Mouse (Mus musculus) hindbrain, postnatal 0 days (tissue): ENCODE results near the gene Slc26a1. TPM values are rescaled to one million over a fixed set of nuclear protein-coding genes. Genes with fewer than 3 reads are reported as not detected.

Experiments
- ATAC-seq: fragments of 200-750 bp; cut with Nextera tagmentation; 2 replicates; pipeline ENCODE4 v1.8.0; 2017; ENCODE audit warnings: mild to moderate bottlenecking, moderate TSS enrichment, moderate library complexity
- DNase-seq: peaks from one replicate; pipeline ENCODE4 v3.0.0-alpha.2; 2015; ENCODE audit warnings: low spot score
- H3K27ac ChIP-seq: fragments of 300-500 bp; sonication (generic); 2 replicates; pipeline ENCODE4 v1.5.1; 2014; ENCODE audit warnings: mild to moderate bottlenecking
- H3K27me3 ChIP-seq: fragments of 300-500 bp; sonication (generic); 2 replicates; pipeline ENCODE4 v1.6.1; 2014; ENCODE audit warnings: low read length, mixed read lengths; ENCODE audit not compliant: insufficient read depth
- H3K36me3 ChIP-seq: fragments of 300-500 bp; sonication (generic); 2 replicates; pipeline ENCODE4 v1.6.1; 2014; ENCODE audit warnings: low read length, mixed read lengths; ENCODE audit not compliant: insufficient read depth
- H3K4me1 ChIP-seq: fragments of 300-500 bp; sonication (generic); 2 replicates; pipeline ENCODE4 v1.6.1; 2014; ENCODE audit warnings: antibody characterized with exemption, low read length, mixed read lengths; ENCODE audit not compliant: insufficient read depth
- H3K4me2 ChIP-seq: fragments of 300-500 bp; sonication (generic); 2 replicates; pipeline ENCODE4 v1.6.1; 2014; ENCODE audit warnings: low read depth, mild to moderate bottlenecking, low read length, moderate library complexity, mixed read lengths
- H3K4me3 ChIP-seq: fragments of 300-500 bp; sonication (generic); 2 replicates; pipeline ENCODE4 v1.5.1; 2014; ENCODE audit warnings: low read length
- H3K9ac ChIP-seq: fragments of 300-500 bp; sonication (generic); replicated peaks from 2 replicates; pipeline ENCODE4 v1.6.1; 2014; ENCODE audit warnings: mild to moderate bottlenecking, low read length, moderate library complexity, mixed read lengths
- H3K9me3 ChIP-seq: fragments of 300-500 bp; sonication (generic); 2 replicates; pipeline ENCODE4 v1.6.1; 2016; ENCODE audit warnings: low read length, mixed read lengths
- CTCF ChIP-seq: IDR thresholded peaks from 2 replicates; pipeline ENCODE4 v1.5.1; 2016; ENCODE audit warnings: antibody characterized with exemption, control low read depth, low read depth
- WGBS: fragments of 180-500 bp; shearing (Covaris S2); extraction: QIAGEN DNeasy Blood & Tissue Kit; methylation state at CpG from one replicate; pipeline ENCODE4 v1.1.7; 2014; 5-methylcytosine and 5-hydroxymethylcytosine counted together
- polyA plus RNA-seq: library from polyadenylated mRNA; unstranded; fragments of >200 nt; fragmentation: Nextera tagmentation; extraction: Ambion mirVana; gene quantifications from 2 replicates; pipeline ENCODE4 v1.2.1, GENCODE M21; 2015
- total RNA-seq: library from RNA; depleted of rRNA; stranded (reverse); fragments of >200 nt; gene quantifications from 2 replicates; pipeline ENCODE4 v1.2.3, GENCODE M21; 2014; rRNA removed

Slc26a1 gene
- total and polyA plus RNA-seq, 2 experiments from 2014 or later, result 3.5 to 12.6 TPM

- ATAC-seq (peak; percentile 87), DNase-seq (no peak)
- peak overlapping the region; percentile 83 for H3K9ac ChIP-seq
- H3K9me3 ChIP-seq, result no peaks in the 10 kb centered on the region
- H3K4me3 ChIP-seq, result peak overlapping the region; percentile 71
- peak overlapping the region; percentile 88 for H3K27ac ChIP-seq
- H3K36me3 ChIP-seq, result peaks cover 7% of the 10 kb centered on the region
- H3K4me1 ChIP-seq, result peaks cover 16% of the 10 kb centered on the region
- 2% methylated on average over 32 of the region's 32 CpGs for WGBS
- no peaks in the 10 kb centered on the region for H3K27me3 ChIP-seq
- H3K4me2 ChIP-seq, result peak overlapping the region; percentile 85
- TF ChIP-seq CTCF, result no peak
These were observed 46.3 kb downstream of the Slc26a1 start for GRCm38 (mm10) chr5:108628891-108629633.

DNA sequence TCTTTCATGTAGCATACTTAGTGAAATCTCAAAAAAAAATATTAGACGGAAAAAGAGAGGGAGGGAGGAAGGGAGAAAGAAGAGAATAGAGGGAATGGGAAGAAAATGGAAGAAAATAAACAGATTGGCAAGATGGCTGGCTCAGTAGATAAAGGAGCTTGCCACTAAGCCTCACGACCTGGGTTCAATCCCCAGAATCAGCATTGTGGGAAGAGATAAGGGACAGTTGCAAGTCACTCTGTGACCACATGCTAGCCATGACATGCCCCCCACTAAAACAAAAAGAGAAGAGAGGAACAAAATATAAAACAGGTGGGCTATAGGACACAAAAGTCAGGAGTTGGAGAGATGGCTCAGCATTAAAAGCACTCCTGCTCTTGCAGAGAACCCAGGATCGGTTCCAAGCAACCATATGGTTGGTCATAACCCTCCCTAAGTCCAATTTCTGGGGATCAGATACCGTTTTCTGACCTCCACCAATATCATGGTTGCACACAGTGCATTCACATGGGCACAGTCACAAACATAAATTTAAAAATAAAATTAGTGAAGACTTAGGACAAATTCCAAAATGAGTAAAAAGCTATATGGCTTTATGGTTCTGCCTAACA is 49.2 kb downstream of the Slc26a1 start:
- TF ChIP-seq CTCF, result no peak
- no peak overlapping the region for H3K4me3 ChIP-seq
- H3K27ac ChIP-seq, result no peak overlapping the region
- H3K4me1 ChIP-seq, result peaks cover 16% of the 10 kb centered on the region
- H3K36me3 ChIP-seq, result peaks cover 27% of the 10 kb centered on the region
- 78% methylated on average over 4 of the region's 4 CpGs for WGBS
- H3K4me2 ChIP-seq, result no peak overlapping the region
- DNase-seq, result no peak
- ATAC-seq, result no peak
- H3K27me3 ChIP-seq, result no peaks in the 10 kb centered on the region
- H3K9ac ChIP-seq, result no peak overlapping the region
- no peaks in the 10 kb centered on the region for H3K9me3 ChIP-seq

GRCm38 (mm10) chr5:108621870-108622269 is 53.5 kb downstream of the Slc26a1 start:
- ATAC-seq (no peak), DNase-seq (no peak)
- WGBS, result 71% methylated on average over 2 of the region's 2 CpGs
- no peak overlapping the region for H3K4me2 ChIP-seq
- peaks cover 38% of the 10 kb centered on the region for H3K36me3 ChIP-seq
- no peak overlapping the region for H3K9ac ChIP-seq
- TF ChIP-seq CTCF, result no peak
- no peak overlapping the region for H3K27ac ChIP-seq
- H3K27me3 ChIP-seq, result no peaks in the 10 kb centered on the region
- H3K4me3 ChIP-seq, result no peak overlapping the region
- no peaks in the 10 kb centered on the region for H3K9me3 ChIP-seq
- 0 out of 2 replicates have a peak, but pooled peaks cover 3% of the 10 kb centered on the region for H3K4me1 ChIP-seq

Other genes with a start within 250 kb of the Slc26a1 start
- gene Atp5k, start 241.1 kb downstream of the Slc26a1 start, total RNA-seq, result 31.5 and 90.8 TPM in 2 replicates
- gene Atp5k, start 241.1 kb downstream of the Slc26a1 start, polyA plus RNA-seq, result 621 and 639 TPM in 2 replicates
- 0.11 and 0.52 TPM in 2 replicates for gene Mfsd7a, start 226.7 kb downstream of the Slc26a1 start, total RNA-seq
- 0.15 TPM in 2 replicates for gene Mfsd7a, start 226.7 kb downstream of the Slc26a1 start, polyA plus RNA-seq
- 32.0 and 36.4 TPM in 2 replicates for gene Pcgf3, start 214.3 kb downstream of the Slc26a1 start, total RNA-seq
- gene Pcgf3, start 214.3 kb downstream of the Slc26a1 start, polyA plus RNA-seq, result 12.1 and 12.9 TPM in 2 replicates
- 95.6 and 118 TPM in 2 replicates for gene Cplx1, start 125.5 kb downstream of the Slc26a1 start, total RNA-seq
- 257 and 267 TPM in 2 replicates for gene Cplx1, start 125.5 kb downstream of the Slc26a1 start, polyA plus RNA-seq
- 75.5 and 87.8 TPM in 2 replicates for gene Gak, start 45.8 kb downstream of the Slc26a1 start, total RNA-seq
- gene Gak, start 45.8 kb downstream of the Slc26a1 start, polyA plus RNA-seq, result 40.2 and 43.5 TPM in 2 replicates
- 43.6 and 50.0 TPM in 2 replicates for gene Tmem175, start 45.8 kb downstream of the Slc26a1 start, total RNA-seq
- 38.7 and 40.6 TPM in 2 replicates for gene Tmem175, start 45.8 kb downstream of the Slc26a1 start, polyA plus RNA-seq
- 4.9 and 11.4 TPM in 2 replicates for gene Idua, start 15.2 kb downstream of the Slc26a1 start, total RNA-seq
- 8.0 and 8.2 TPM in 2 replicates for gene Idua, start 15.2 kb downstream of the Slc26a1 start, polyA plus RNA-seq
- gene Dgkq, start 5.9 kb downstream of the Slc26a1 start, total RNA-seq, result 48.2 and 64.4 TPM in 2 replicates
- gene Dgkq, start 5.9 kb downstream of the Slc26a1 start, polyA plus RNA-seq, result 19.3 and 20.0 TPM in 2 replicates
- gene Fgfrl1, start 16.8 kb upstream of the Slc26a1 start, total RNA-seq, result 38.5 and 42.7 TPM in 2 replicates
- gene Fgfrl1, start 16.8 kb upstream of the Slc26a1 start, polyA plus RNA-seq, result 11.3 and 12.1 TPM in 2 replicates
- gene Rnf212, start 99.4 kb upstream of the Slc26a1 start, total RNA-seq, result not detected in 2 replicates
- not detected in 2 replicates for gene Rnf212, start 99.4 kb upstream of the Slc26a1 start, polyA plus RNA-seq
- gene Tmed11, start 119.8 kb upstream of the Slc26a1 start, total RNA-seq, result not detected in 2 replicates
- gene Tmed11, start 119.8 kb upstream of the Slc26a1 start, polyA plus RNA-seq, result not detected in 2 replicates
- not detected in 2 replicates for gene Vmn2r8, start 133.3 kb upstream of the Slc26a1 start, total RNA-seq
- gene Vmn2r8, start 133.3 kb upstream of the Slc26a1 start, polyA plus RNA-seq, result not detected in 2 replicates
- gene Vmn2r9, start 177.0 kb upstream of the Slc26a1 start, total RNA-seq, result not detected in 2 replicates
- gene Vmn2r9, start 177.0 kb upstream of the Slc26a1 start, polyA plus RNA-seq, result not detected in 2 replicates